In the genomic region with DNA sequence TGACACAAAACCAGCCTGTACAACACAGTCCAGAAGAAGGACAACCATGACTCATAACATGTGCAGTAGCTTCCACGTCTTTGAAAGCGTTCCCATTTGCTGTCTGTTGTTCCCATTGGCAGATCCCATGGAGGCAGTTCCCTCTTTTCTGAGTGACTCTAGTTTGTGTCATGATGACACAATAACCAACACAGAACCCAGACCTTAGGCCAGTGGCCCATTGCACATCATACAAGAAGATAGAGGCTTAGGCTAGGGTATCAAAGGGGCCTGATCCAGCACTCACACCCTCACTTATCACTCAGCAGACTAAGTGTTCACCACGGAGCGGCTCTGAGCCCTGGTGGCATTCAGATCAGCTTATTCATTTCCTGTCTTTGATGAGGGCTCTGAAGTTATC, we compare ENCODE assay signal across 18 mouse cellular contexts. TPM values are rescaled to one million over a fixed set of nuclear protein-coding genes. Genes with fewer than 3 reads are reported as not detected.
A peak's percentile ranks its signal among the peaks of the same experiment; 100 is the strongest.
DNase-seq lines count a peak whose midpoint lies in the region; ATAC-seq lines count a peak whose summit lies in the region.
"Had no signal": no experiment of that assay in that cellular context is flagged by ENCODE, and none has a peak within 500 bp of the region (broad histone marks: within the 10 kb centered on the region; RNA-seq: fewer than 3 reads in every experiment).

No protein-coding gene starts in this region.

- intact Hi-C loops in heart, postnatal 10 days (cut with DNase I): no loop called here

- peak; percentile 55 for DNase-seq in adrenal gland, adult 2 months
- DNase-seq in adrenal gland, adult 18-20 months (ENCODE audit: low spot score in 2 of 2): no peak
- peak; percentile 70 for DNase-seq in heart, adult 11 months
- DNase-seq in heart, postnatal 10 days: no peak
- peak; percentile 13 to 17 for DNase-seq in adrenal gland, postnatal 36 days
- no peak for DNase-seq in cerebellum, postnatal 36 days
- DNase-seq: cerebellum, adult 18-20 months; cerebellum, adult 9-10 months; cerebellum, postnatal 14 days; gastrocnemius, postnatal 25 days; heart, postnatal 36 days; kidney, adult 11 months; kidney, adult 8-10 months had no signal

- ATAC-seq in erythroblast, adult 5-6 weeks (replicated peaks; ENCODE audit: low FRiP score, poor library complexity, severe bottlenecking): no peak
- ATAC-seq: forebrain, embryonic 15.5 days; hindbrain, embryonic 16.5 days; intestine, embryonic 15.5 days; Patski had no signal

RNA-seq across cellular contexts. Expression of gene Pitrm1, which starts 31.1 kb away (rescaled TPM):
- total RNA-seq in adrenal gland, adult 2 months (2021): 100 to 1,000 TPM; 151 to 236 TPM
- polyA plus RNA-seq in adrenal gland, adult 2 months (2012; rRNA removed): 43.4 and 50.8 TPM in 2 replicates
- total RNA-seq in adrenal gland, adult 18-20 months (2021): 100 to 1,000 TPM; 108 to 186 TPM
- total RNA-seq in heart, postnatal 10 days (2021): 10 to 100 TPM; 59.7 to 64.7 TPM
- 100 to 1,000 TPM; 199 to 218 TPM for total RNA-seq in adrenal gland, postnatal 36 days (2021)
- 58.9 and 59.4 TPM in 2 replicates for total RNA-seq in erythroblast, adult 5-6 weeks (2015; ENCODE audit: low replicate concordance)
- 76.5 and 93.1 TPM in 2 replicates for total RNA-seq in erythroblast, adult 5-6 weeks (2017; ENCODE audit: low replicate concordance)

Comparison
In these comparisons a context has a peak if more than half of its experiments do, and no peak if none do; other contexts are left out.
1. DNase-seq: peak in adrenal gland, adult 2 months (single experiment), heart, adult 11 months (single experiment) and adrenal gland, postnatal 36 days (2 of 2); none in adrenal gland, adult 18-20 months (0 of 2), heart, postnatal 10 days (0 of 2) and cerebellum, postnatal 36 days (0 of 2).